Mouse (Mus musculus): ENCODE measurements at regions not wholly inside any gene's neighbourhood (a gene's known extent, or its start where the extent isn't known, plus 50 kb on each side); places are given as distances from the start of the nearest gene placed in this dataset.
A peak's percentile ranks its signal among the peaks of the same experiment; 100 is the strongest.

- DNase-seq (ENCODE audit: low spot score) = peak; percentile 65
Observed at GRCm38 (mm10) chr7:136267716-136268489, 551.7 kb upstream of the Mki67 start.

GRCm38 (mm10) chr7:136275651-136276050 is 559.5 kb upstream of the Mki67 start:
- no peak for DNase-seq (ENCODE audit: low spot score)

- DNase-seq (ENCODE audit: low spot score) = no peak
Observed at GRCm38 (mm10) chr7:136283770-136284169, 567.6 kb upstream of the Mki67 start.

GRCm38 (mm10) chr7:136285606-136286005 is 569.4 kb upstream of the Mki67 start:
- no peak for DNase-seq (ENCODE audit: low spot score)

GRCm38 (mm10) chr7:136293536-136294145 is 577.5 kb upstream of the Mki67 start:
- no peak for DNase-seq (ENCODE audit: low spot score)

- DNase-seq (ENCODE audit: low spot score) = no peak
Observed at GRCm38 (mm10) chr7:136294445-136294844, 578.3 kb upstream of the Mki67 start.

- DNase-seq (ENCODE audit: low spot score) = peak; percentile 5
Observed at GRCm38 (mm10) chr7:136297901-136298513, 581.8 kb upstream of the Mki67 start.

GRCm38 (mm10) chr7:136306137-136306536 is 588.3 kb upstream of the Mgmt start:
- no peak for DNase-seq (ENCODE audit: low spot score)

- no peak for DNase-seq (ENCODE audit: low spot score)
Observed at GRCm38 (mm10) chr7:136308765-136309164, 585.6 kb upstream of the Mgmt start.

- no peak for DNase-seq (ENCODE audit: low spot score)
Observed at GRCm38 (mm10) chr7:136327281-136327680, 567.1 kb upstream of the Mgmt start.

GRCm38 (mm10) chr7:136330431-136330830 is 564.0 kb upstream of the Mgmt start:
- no peak for DNase-seq (ENCODE audit: low spot score)

GRCm38 (mm10) chr7:136332805-136333204 is 561.6 kb upstream of the Mgmt start:
- no peak for DNase-seq (ENCODE audit: low spot score)

GRCm38 (mm10) chr7:136341599-136342210 is 552.7 kb upstream of the Mgmt start:
- peak; percentile 30 for DNase-seq (ENCODE audit: low spot score)

GRCm38 (mm10) chr7:136342211-136342799 is 552.1 kb upstream of the Mgmt start:
- DNase-seq (ENCODE audit: low spot score) = no peak

- peak; percentile 44 for DNase-seq (ENCODE audit: low spot score)
Observed at GRCm38 (mm10) chr7:136342822-136343221, 551.6 kb upstream of the Mgmt start.

GRCm38 (mm10) chr7:136343494-136343893 is 550.9 kb upstream of the Mgmt start:
- no peak for DNase-seq (ENCODE audit: low spot score)

- DNase-seq (ENCODE audit: low spot score) = no peak
Observed at GRCm38 (mm10) chr7:136345051-136345450, 549.4 kb upstream of the Mgmt start.

GRCm38 (mm10) chr7:136346531-136346930 is 547.9 kb upstream of the Mgmt start:
- no peak for DNase-seq (ENCODE audit: low spot score)

- no peak for DNase-seq (ENCODE audit: low spot score)
Observed at GRCm38 (mm10) chr7:136348309-136348708, 546.1 kb upstream of the Mgmt start.

GRCm38 (mm10) chr7:136349651-136350050 is 544.8 kb upstream of the Mgmt start:
- DNase-seq (ENCODE audit: low spot score) = no peak

GRCm38 (mm10) chr7:136357011-136357410 is 537.4 kb upstream of the Mgmt start:
- DNase-seq (ENCODE audit: low spot score) = no peak

Data from layer of hippocampus, adult 11-12 months (tissue).